Mouse (Mus musculus) spleen, adult 2 months (tissue): ENCODE data around the gene Tprkb.

ENCODE experiments used
- CTCF ChIP-seq: fragments of 200-500 bp; IDR thresholded peaks from 2 replicates; pipeline ENCODE4 v1.5.1; 2011; ENCODE audit warnings: mild to moderate bottlenecking, inconsistent platforms; ENCODE audit not compliant: insufficient read depth, insufficient read length, insufficient replicate concordance; ENCODE audit errors: extremely low read depth
- POLR2A ChIP-seq: fragments of 200-500 bp; IDR thresholded peaks from 2 replicates; pipeline ENCODE4 v1.6.1; 2011; ENCODE audit warnings: low read depth, low read length, inconsistent platforms

- no peak for TF ChIP-seq CTCF
- no peak for TF ChIP-seq POLR2A
Measured at GRCm38 (mm10) chr6:85972699-85973098, 61.0 kb downstream of the Tprkb start.
